Mouse (Mus musculus) myocyte (in vitro differentiated cells): ENCODE data around the gene Tnfsf10. TPM values are rescaled to one million over a fixed set of nuclear protein-coding genes. Genes with fewer than 3 reads are reported as not detected.

ENCODE experiments used
- H3K27me3 ChIP-seq: one replicate; pipeline ENCODE4 v1.6.1; 2011; ENCODE audit not compliant: control insufficient read depth, insufficient read depth, insufficient read length
- H3K36me3 ChIP-seq: one replicate; pipeline ENCODE4 v1.6.1; 2011; ENCODE audit not compliant: control insufficient read depth, insufficient read depth
- H3K4me2 ChIP-seq: one replicate; pipeline ENCODE4 v1.6.1; 2011; ENCODE audit warnings: low read depth, control low read depth
- H3K4me3 ChIP-seq: one replicate; pipeline ENCODE4 v1.5.1; 2011; ENCODE audit warnings: mild to moderate bottlenecking, control low read depth, moderate library complexity
- H3K79me2 ChIP-seq: one replicate; pipeline ENCODE4 v1.6.1; 2011; ENCODE audit not compliant: control insufficient read depth, insufficient read depth
- H3ac ChIP-seq: one replicate; pipeline ENCODE4 v1.6.1; 2011; ENCODE audit not compliant: control insufficient read depth, insufficient read length
- E2F4 ChIP-seq: IDR thresholded peaks from one replicate; pipeline ENCODE4 v1.6.1; 2011; ENCODE audit warnings: mild to moderate bottlenecking, control low read depth, moderate library complexity; ENCODE audit not compliant: insufficient read depth
- MAX ChIP-seq: IDR thresholded peaks from one replicate; pipeline ENCODE4 v1.6.1; 2011; ENCODE audit warnings: low read depth, mild to moderate bottlenecking, control low read depth
- MYOD1 ChIP-seq, 3 experiments: IDR thresholded peaks; one replicate each; pipeline ENCODE4 v1.6.1; 2011; ENCODE audit warnings: control low read depth in 2 of 3, low read depth in 2 of 3, mild to moderate bottlenecking in 2 of 3, moderate library complexity in 1 of 3; ENCODE audit not compliant: insufficient read length in 2 of 3, control insufficient read depth in 1 of 3
- MYOG ChIP-seq, 3 experiments: IDR thresholded peaks; one replicate each; pipeline ENCODE4 v1.6.1; 2011; ENCODE audit warnings: control low read depth in 2 of 3, low read depth in 2 of 3, mild to moderate bottlenecking in 2 of 3; ENCODE audit not compliant: insufficient read length in 2 of 3, control insufficient read depth in 1 of 3, insufficient read depth in 1 of 3
- POLR2A ChIP-seq: IDR thresholded peaks from one replicate; pipeline ENCODE4 v1.6.1; 2011; ENCODE audit warnings: low read depth, mild to moderate bottlenecking, control low read depth, moderate library complexity; ENCODE audit not compliant: insufficient read length
- POLR2AphosphoS2 ChIP-seq: IDR thresholded peaks from one replicate; pipeline ENCODE4 v1.6.1; 2011; ENCODE audit warnings: low read depth, control low read depth; ENCODE audit not compliant: insufficient read length
- REST ChIP-seq: IDR thresholded peaks from one replicate; pipeline ENCODE4 v1.6.1; 2011; ENCODE audit warnings: mild to moderate bottlenecking, control low read depth, moderate library complexity; ENCODE audit not compliant: insufficient read depth, insufficient read length
- SRF ChIP-seq: IDR thresholded peaks from one replicate; pipeline ENCODE4 v1.6.1; 2011; ENCODE audit warnings: low read depth; ENCODE audit not compliant: control insufficient read depth, insufficient read length
- TCF12 ChIP-seq: IDR thresholded peaks from one replicate; pipeline ENCODE4 v1.6.1; 2011; ENCODE audit warnings: mild to moderate bottlenecking, control low read depth; ENCODE audit not compliant: poor library complexity, insufficient read depth, severe bottlenecking
- TCF3 ChIP-seq: IDR thresholded peaks from one replicate; pipeline ENCODE4 v1.6.1; 2011; ENCODE audit warnings: low read depth, control low read depth; ENCODE audit not compliant: insufficient read length
- USF1 ChIP-seq: IDR thresholded peaks from one replicate; pipeline ENCODE4 v1.6.1; 2011; ENCODE audit warnings: low read depth, mild to moderate bottlenecking, control low read depth, moderate library complexity
- polyA plus RNA-seq: library from polyadenylated mRNA; unstranded; fragments of >200 nt; fragmentation: generic; extraction: Trizol; gene quantifications from one replicate; pipeline ENCODE4 v1.2.1, GENCODE M21; 2012; ENCODE audit warnings: missing spikeins

Gene Tnfsf10
- polyA plus RNA-seq, 1 experiment, result not detected

DNA sequence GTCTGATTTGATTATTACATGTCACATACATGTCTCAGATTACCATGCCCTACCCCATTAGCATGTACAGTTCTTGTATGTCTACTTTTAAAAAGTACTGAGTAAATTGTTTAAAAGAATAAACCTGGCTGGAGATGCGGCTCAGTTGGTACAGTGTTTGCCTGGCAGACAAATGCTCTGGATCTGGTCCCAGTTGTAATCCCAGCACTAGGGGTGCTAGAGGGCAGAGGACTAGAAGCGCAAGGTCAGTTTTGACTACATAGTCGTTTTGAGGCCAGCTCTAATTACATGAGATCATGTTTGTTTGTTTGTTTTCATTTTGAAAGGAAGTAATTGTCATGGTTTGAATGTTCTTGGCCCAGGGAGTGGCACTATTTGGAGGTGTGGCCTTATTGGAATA lies 68.0 kb downstream of the Tnfsf10 start:
- H3K4me3 ChIP-seq, result no peak overlapping the region
- H3ac ChIP-seq, result no peak overlapping the region
- no peaks in the 10 kb centered on the region for H3K79me2 ChIP-seq
- no peak for TF ChIP-seq POLR2AphosphoS2
- TF ChIP-seq MYOD1 (IDR thresholded peaks at IDR 0.05; ENCODE audit: control insufficient read depth in 1 of 3, insufficient read length in 2 of 3, low read depth in 2 of 3), result no peak
- no peak for TF ChIP-seq TCF12
- TF ChIP-seq SRF, result no peak
- no peak for TF ChIP-seq E2F4
- no peak for TF ChIP-seq REST
- no peak for TF ChIP-seq TCF3
- H3K36me3 ChIP-seq, result no peaks in the 10 kb centered on the region
- peaks cover 19% of the 10 kb centered on the region for H3K27me3 ChIP-seq
- H3K4me2 ChIP-seq, result no peak overlapping the region

DNA sequence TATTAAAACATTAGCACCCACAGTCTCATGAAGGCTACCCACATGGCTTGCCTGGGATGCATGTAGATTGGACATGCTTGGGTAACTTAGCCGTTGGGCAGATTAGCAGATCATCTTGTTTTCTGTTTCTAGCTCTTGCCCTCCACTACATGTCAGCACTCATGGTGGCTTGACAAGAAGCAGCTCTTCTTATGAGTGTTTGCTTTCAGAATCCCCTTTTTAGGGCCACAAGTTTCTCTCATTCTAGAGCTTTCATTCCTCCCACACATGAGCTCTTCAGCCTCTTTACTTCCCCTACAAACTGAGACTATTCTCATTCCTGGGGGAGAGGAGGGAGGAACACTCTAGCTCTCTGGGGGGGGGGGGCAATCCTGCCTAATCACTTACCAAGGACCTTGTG lies 73.1 kb downstream of the Tnfsf10 start:
- no peak overlapping the region for H3ac ChIP-seq
- no peak overlapping the region for H3K4me2 ChIP-seq
- peaks cover 8% of the 10 kb centered on the region for H3K27me3 ChIP-seq
- TF ChIP-seq POLR2AphosphoS2 (no peak), REST (no peak), SRF (no peak), MYOG (IDR thresholded peaks at IDR 0.05; ENCODE audit: control insufficient read depth in 1 of 3, insufficient read depth in 1 of 3, insufficient read length in 2 of 3, low read depth in 2 of 3) (no peak), E2F4 (no peak), TCF12 (no peak), MAX (no peak), POLR2A (no peak), TCF3 (no peak), USF1 (no peak)
- H3K36me3 ChIP-seq, result no peaks in the 10 kb centered on the region
- H3K4me3 ChIP-seq, result no peak overlapping the region
- H3K79me2 ChIP-seq, result no peaks in the 10 kb centered on the region

Other genes with a start within 250 kb of the Tnfsf10 start
- 6.6 TPM for gene Ect2, start 163.2 kb upstream of the Tnfsf10 start, polyA plus RNA-seq
- 6.2 TPM for gene Nceh1, start 134.1 kb upstream of the Tnfsf10 start, polyA plus RNA-seq
- gene Ghsr, start 54.3 kb downstream of the Tnfsf10 start, polyA plus RNA-seq, result not detected